In genomic region chr19:7617696-7618095, GRCm38 (mm10) we compare ENCODE assay signal across 8 mouse cellular contexts. TPM values are rescaled to one million over a fixed set of nuclear protein-coding genes. Genes with fewer than 3 reads are reported as not detected.
DNase-seq lines count a peak whose midpoint lies in the region; ATAC-seq and TF ChIP-seq lines count a peak whose summit lies in the region.

No protein-coding gene starts in this region.

- DNase-seq in urinary bladder, postnatal 25 days (ENCODE audit: low spot score), result peak; percentile 51
- no peak for DNase-seq in urinary bladder, postnatal 4 days (ENCODE audit: low spot score in 2 of 2)
- peak; percentile 84 to 89 for DNase-seq in cerebellum, postnatal 10 days
- peak; percentile 64 for DNase-seq in gastrocnemius, adult 2 months
- peak; percentile 72 for DNase-seq in limb, embryonic 10.5 days (ENCODE audit: low spot score)
- DNase-seq in neural tube, embryonic 10.5 days (ENCODE audit: extremely low spot score, low spot score), result peak; percentile 65
- peak; percentile 35 for DNase-seq in thymus, postnatal 25 days

- H3K4me3 ChIP-seq in gastrocnemius, adult 2 months, result no peak overlapping the region
- H3K4me3 ChIP-seq in intestine, postnatal 0 days (ENCODE audit: low read depth, low read length), result no peak overlapping the region
- no peak overlapping the region for H3K4me3 ChIP-seq in limb, embryonic 10.5 days

- no peaks in the 10 kb centered on the region for H3K36me3 ChIP-seq in intestine, postnatal 0 days (ENCODE audit: control insufficient read depth, insufficient read depth)
- no peaks in the 10 kb centered on the region for H3K36me3 ChIP-seq in limb, embryonic 10.5 days

- H3K4me2 ChIP-seq in intestine, postnatal 0 days (replicated peaks; ENCODE audit: low read depth), result no peak overlapping the region

- H3K9me3 ChIP-seq in intestine, postnatal 0 days (ENCODE audit: control insufficient read depth), result no peaks in the 10 kb centered on the region
- H3K9me3 ChIP-seq in limb, embryonic 10.5 days (replicated peaks), result no peaks in the 10 kb centered on the region

- no peak for ATAC-seq in intestine, postnatal 0 days

- intact Hi-C loops in gastrocnemius, adult 2 months (cut with DNase I), result loop anchor here (1.0 kb wide), 1 partner anchor 88 kb away; no protein-coding TSS in a partner anchor

- peak; percentile 78 for TF ChIP-seq CTCF in gastrocnemius, adult 2 months (IDR thresholded peaks at IDR 0.05)
- TF ChIP-seq CTCF in intestine, postnatal 0 days (IDR thresholded peaks at IDR 0.05; ENCODE audit: low read depth), result peak; percentile 82

- 39% methylated on average over 7 of the region's 7 CpGs for WGBS in intestine, postnatal 0 days
- 46% methylated on average over 7 of the region's 7 CpGs for WGBS in limb, embryonic 10.5 days

- H3K27me3 ChIP-seq in intestine, postnatal 0 days (replicated peaks; ENCODE audit: control insufficient read depth, insufficient read depth, low read length), result 0 out of 2 replicates have a peak, but pooled peaks cover 5% of the 10 kb centered on the region
- H3K27me3 ChIP-seq in limb, embryonic 10.5 days (ENCODE audit: low read depth, poor library complexity, severe bottlenecking), result peaks cover 23% of the 10 kb centered on the region

- no peaks in the 10 kb centered on the region for H3K4me1 ChIP-seq in intestine, postnatal 0 days (replicated peaks; ENCODE audit: control insufficient read depth, insufficient read depth, low read length)
- H3K4me1 ChIP-seq in limb, embryonic 10.5 days, result peaks cover 5% of the 10 kb centered on the region

- no peak overlapping the region for H3K27ac ChIP-seq in gastrocnemius, adult 2 months
- H3K27ac ChIP-seq in intestine, postnatal 0 days (ENCODE audit: low read depth, low read length), result no peak overlapping the region
- H3K27ac ChIP-seq in limb, embryonic 10.5 days, result no peak overlapping the region

- H3K9ac ChIP-seq in intestine, postnatal 0 days (ENCODE audit: low read depth, low read length), result no peak overlapping the region

RNA-seq across cellular contexts. Expression of gene Hrasls5, which starts 5.4 kb away (rescaled TPM):
- total RNA-seq in gastrocnemius, adult 2 months (2021), result not detected
- not detected in 2 replicates for polyA plus RNA-seq in intestine, postnatal 0 days (2015; fragmentation: Nextera tagmentation; extraction: Ambion mirVana)
- polyA plus RNA-seq in limb, embryonic 10.5 days (2016; fragmentation: Nextera tagmentation; extraction: Ambion mirVana), result not detected in 2 replicates

RNA-seq across cellular contexts. Expression of gene Lgals12, which starts 10.7 kb away (rescaled TPM):
- under 1 TPM; 0.13 to 0.20 TPM for total RNA-seq in gastrocnemius, adult 2 months (2021)
- 0.25 and 0.38 TPM in 2 replicates for polyA plus RNA-seq in intestine, postnatal 0 days (2015; fragmentation: Nextera tagmentation; extraction: Ambion mirVana)
- 0.21 and 0.84 TPM in 2 replicates for polyA plus RNA-seq in limb, embryonic 10.5 days (2016; fragmentation: Nextera tagmentation; extraction: Ambion mirVana)

Comparison
In these comparisons a context has a peak if more than half of its experiments do, and no peak if none do; other contexts are left out.
1. DNase-seq: peak in urinary bladder, postnatal 25 days (single experiment), cerebellum, postnatal 10 days (2 of 2), gastrocnemius, adult 2 months (single experiment), limb, embryonic 10.5 days (single experiment), neural tube, embryonic 10.5 days (single experiment) and thymus, postnatal 25 days (single experiment); none in urinary bladder, postnatal 4 days (0 of 2).